Mouse (Mus musculus) urinary bladder, adult 18-20 months (tissue): ENCODE results near the gene Mcf2l.

Experiments
- DNase-seq, 2 experiments: peaks; one replicate each; pipeline ENCODE4 v3.0.0; 2022; ENCODE audit warnings: low spot score in 2 of 2, mixed read lengths in 2 of 2

Gene Mcf2l

GRCm38 (mm10) chr8:12874194-12874791, 687 bp downstream of the Mcf2l start:
- no peak for DNase-seq

GRCm38 (mm10) chr8:12874971-12875370, 1.4 kb downstream of the Mcf2l start:
- DNase-seq, result no peak

GRCm38 (mm10) chr8:12877126-12877525, 3.5 kb downstream of the Mcf2l start:
- no peak for DNase-seq

GRCm38 (mm10) chr8:12880163-12880562, 6.6 kb downstream of the Mcf2l start:
- DNase-seq, result no peak

- no peak for DNase-seq
Observed at GRCm38 (mm10) chr8:12883051-12884004, 9.7 kb downstream of the Mcf2l start.

GRCm38 (mm10) chr8:12887772-12888435, 14.3 kb downstream of the Mcf2l start:
- DNase-seq, result no peak

GRCm38 (mm10) chr8:12889046-12889598, 15.5 kb downstream of the Mcf2l start:
- DNase-seq, result no peak

GRCm38 (mm10) chr8:12892882-12893446, 19.4 kb downstream of the Mcf2l start:
- no peak for DNase-seq

- DNase-seq, result no peak
Observed at GRCm38 (mm10) chr8:12893797-12894578, 20.4 kb downstream of the Mcf2l start.

GRCm38 (mm10) chr8:12894783-12895534, 21.4 kb downstream of the Mcf2l start:
- DNase-seq, result no peak

GRCm38 (mm10) chr8:12895535-12896150, 22.0 kb downstream of the Mcf2l start:
- no peak for DNase-seq

- DNase-seq, result no peak
Observed at GRCm38 (mm10) chr8:12896494-12897373, 23.1 kb downstream of the Mcf2l start.

- DNase-seq, result no peak
Observed at GRCm38 (mm10) chr8:12897815-12898214, 24.2 kb downstream of the Mcf2l start.

- DNase-seq, result no peak
Observed at GRCm38 (mm10) chr8:12903790-12904415, 30.3 kb downstream of the Mcf2l start.

GRCm38 (mm10) chr8:12905122-12905521, 31.5 kb downstream of the Mcf2l start:
- DNase-seq, result no peak

- no peak for DNase-seq
Observed at GRCm38 (mm10) chr8:12905599-12906321, 32.2 kb downstream of the Mcf2l start.

- no peak for DNase-seq
Observed at GRCm38 (mm10) chr8:12906597-12906996, 33.0 kb downstream of the Mcf2l start.

- no peak for DNase-seq
Observed at GRCm38 (mm10) chr8:12907730-12908129, 34.1 kb downstream of the Mcf2l start.
